Mouse (Mus musculus) cerebellum, adult 2 months (tissue): ENCODE data around the gene Dnajb12.

Experiments
- CTCF ChIP-seq: fragments of 200-500 bp; IDR thresholded peaks from 2 replicates; pipeline ENCODE4 v1.5.1; 2011; ENCODE audit warnings: low read depth, mild to moderate bottlenecking, control low read depth, low read length, moderate library complexity, borderline replicate concordance; ENCODE audit not compliant: insufficient read depth
- POLR2A ChIP-seq: fragments of 200-500 bp; IDR thresholded peaks from 2 replicates; pipeline ENCODE4 v1.6.1; 2011; ENCODE audit warnings: low read length, control low read depth, borderline replicate concordance; ENCODE audit not compliant: insufficient read depth

- no peak for TF ChIP-seq CTCF
- no peak for TF ChIP-seq POLR2A
Measured at GRCm38 (mm10) chr10:59902606-59902990, 23.2 kb downstream of the Dnajb12 start.
